Mouse (Mus musculus): ENCODE data around the gene Dscaml1. TPM values are rescaled to one million over a fixed set of nuclear protein-coding genes. Genes with fewer than 3 reads are reported as not detected.
A peak's percentile ranks its signal among the peaks of the same experiment; 100 is the strongest.

Dscaml1 gene
- polyA plus RNA-seq, 1 experiment from 2014 or later = 24.3 TPM

- Histone ChIP-seq H3K36me3 (ENCODE audit: control insufficient read depth, insufficient read depth, low read length) (no peaks in the 10 kb centered on the region), H3K9me3 (ENCODE audit: control insufficient read depth, low read length) (no peaks in the 10 kb centered on the region), H3K27me3 (ENCODE audit: control insufficient read depth, insufficient read depth, low read length) (no peaks in the 10 kb centered on the region), H3K4me1 (ENCODE audit: control insufficient read depth, insufficient read depth, low read length) (0 out of 2 replicates have a peak, but pooled peaks cover 3% of the 10 kb centered on the region), H3K27ac (ENCODE audit: low read depth, low read length) (no peak overlapping the region), H3K4me2 (ENCODE audit: low read depth, low read length) (peak overlapping the region; percentile 39; the same call in 1 of the 2 replicates), H3K9ac (replicated peaks; ENCODE audit: low read depth, low read length) (peak overlapping the region; percentile 25; the same call in 1 of the 2 replicates), H3K4me3 (ENCODE audit: low read depth, low read length) (no peak overlapping the region)
- ATAC-seq (ENCODE audit: low read depth) = peak; percentile 64
- 39% methylated on average over 33 of the region's 33 CpGs for WGBS
Observed at GRCm38 (mm10) chr9:45407706-45408675, 18.4 kb upstream of the Dscaml1 start.

GRCm38 (mm10) chr9:45410193-45410592 is 16.2 kb upstream of the Dscaml1 start:
- Histone ChIP-seq H3K36me3 (ENCODE audit: control insufficient read depth, insufficient read depth, low read length) (no peaks in the 10 kb centered on the region), H3K4me1 (ENCODE audit: control insufficient read depth, insufficient read depth, low read length) (0 out of 2 replicates have a peak, but pooled peaks cover 3% of the 10 kb centered on the region), H3K4me3 (ENCODE audit: low read depth, low read length) (no peak overlapping the region), H3K27me3 (ENCODE audit: control insufficient read depth, insufficient read depth, low read length) (no peaks in the 10 kb centered on the region), H3K9me3 (ENCODE audit: control insufficient read depth, low read length) (no peaks in the 10 kb centered on the region), H3K9ac (replicated peaks; ENCODE audit: low read depth, low read length) (no peak overlapping the region), H3K27ac (ENCODE audit: low read depth, low read length) (no peak overlapping the region), H3K4me2 (ENCODE audit: low read depth, low read length) (no peak overlapping the region)
- no peak for ATAC-seq (ENCODE audit: low read depth)
- WGBS = 89% methylated on average over 5 of the region's 5 CpGs

GRCm38 (mm10) chr9:45410614-45411013 is 15.8 kb upstream of the Dscaml1 start:
- no peaks in the 10 kb centered on the region for H3K36me3 ChIP-seq (ENCODE audit: control insufficient read depth, insufficient read depth, low read length)
- H3K9ac ChIP-seq (replicated peaks; ENCODE audit: low read depth, low read length) = no peak overlapping the region
- WGBS = 91% methylated on average over 2 of the region's 2 CpGs
- no peaks in the 10 kb centered on the region for H3K9me3 ChIP-seq (ENCODE audit: control insufficient read depth, low read length)
- H3K4me3 ChIP-seq (ENCODE audit: low read depth, low read length) = no peak overlapping the region
- no peak overlapping the region for H3K27ac ChIP-seq (ENCODE audit: low read depth, low read length)
- no peak overlapping the region for H3K4me2 ChIP-seq (ENCODE audit: low read depth, low read length)
- no peak for ATAC-seq (ENCODE audit: low read depth)
- no peaks in the 10 kb centered on the region for H3K27me3 ChIP-seq (ENCODE audit: control insufficient read depth, insufficient read depth, low read length)
- 0 out of 2 replicates have a peak, but pooled peaks cover 3% of the 10 kb centered on the region for H3K4me1 ChIP-seq (ENCODE audit: control insufficient read depth, insufficient read depth, low read length)

- Histone ChIP-seq H3K36me3 (ENCODE audit: control insufficient read depth, insufficient read depth, low read length) (no peaks in the 10 kb centered on the region), H3K9ac (replicated peaks; ENCODE audit: low read depth, low read length) (no peak overlapping the region)
- ATAC-seq (ENCODE audit: low read depth) = no peak
Observed at GRCm38 (mm10) chr9:45411111-45411510, 15.3 kb upstream of the Dscaml1 start.

GRCm38 (mm10) chr9:45411803-45412202 is 14.6 kb upstream of the Dscaml1 start:
- no peak overlapping the region for H3K4me3 ChIP-seq (ENCODE audit: low read depth, low read length)

More at GRCm38 (mm10) chr9:45411111-45411510, 15.3 kb upstream of the Dscaml1 start:
- 0 out of 2 replicates have a peak, but pooled peaks cover 3% of the 10 kb centered on the region for H3K4me1 ChIP-seq (ENCODE audit: control insufficient read depth, insufficient read depth, low read length)
- no peaks in the 10 kb centered on the region for H3K9me3 ChIP-seq (ENCODE audit: control insufficient read depth, low read length)
- 89% methylated on average over 3 of the region's 3 CpGs for WGBS
- no peak overlapping the region for H3K4me3 ChIP-seq (ENCODE audit: low read depth, low read length)
- no peak overlapping the region for H3K27ac ChIP-seq (ENCODE audit: low read depth, low read length)
- no peak overlapping the region for H3K4me2 ChIP-seq (ENCODE audit: low read depth, low read length)
- H3K27me3 ChIP-seq (ENCODE audit: control insufficient read depth, insufficient read depth, low read length) = no peaks in the 10 kb centered on the region

GRCm38 (mm10) chr9:45412287-45412686 is 14.1 kb upstream of the Dscaml1 start:
- H3K27ac ChIP-seq (ENCODE audit: low read depth, low read length) = no peak overlapping the region

More at GRCm38 (mm10) chr9:45411803-45412202, 14.6 kb upstream of the Dscaml1 start:
- Histone ChIP-seq H3K27ac (ENCODE audit: low read depth, low read length) (no peak overlapping the region), H3K9ac (replicated peaks; ENCODE audit: low read depth, low read length) (no peak overlapping the region), H3K9me3 (ENCODE audit: control insufficient read depth, low read length) (no peaks in the 10 kb centered on the region), H3K36me3 (ENCODE audit: control insufficient read depth, insufficient read depth, low read length) (no peaks in the 10 kb centered on the region), H3K4me2 (ENCODE audit: low read depth, low read length) (peak overlapping the region; percentile 19; the same call in 1 of the 2 replicates), H3K27me3 (ENCODE audit: control insufficient read depth, insufficient read depth, low read length) (no peaks in the 10 kb centered on the region), H3K4me1 (ENCODE audit: control insufficient read depth, insufficient read depth, low read length) (0 out of 2 replicates have a peak, but pooled peaks cover 3% of the 10 kb centered on the region)
- ATAC-seq (ENCODE audit: low read depth) = peak; percentile 68; the same call in 1 of the 2 replicates
- WGBS = 25% methylated on average over 7 of the region's 7 CpGs

GRCm38 (mm10) chr9:45412700-45413477 is 13.5 kb upstream of the Dscaml1 start:
- Histone ChIP-seq H3K27ac (ENCODE audit: low read depth, low read length) (no peak overlapping the region), H3K36me3 (ENCODE audit: control insufficient read depth, insufficient read depth, low read length) (no peaks in the 10 kb centered on the region), H3K27me3 (ENCODE audit: control insufficient read depth, insufficient read depth, low read length) (no peaks in the 10 kb centered on the region), H3K9me3 (ENCODE audit: control insufficient read depth, low read length) (no peaks in the 10 kb centered on the region), H3K4me1 (ENCODE audit: control insufficient read depth, insufficient read depth, low read length) (0 out of 2 replicates have a peak, but pooled peaks cover 3% of the 10 kb centered on the region), H3K9ac (replicated peaks; ENCODE audit: low read depth, low read length) (no peak overlapping the region), H3K4me2 (ENCODE audit: low read depth, low read length) (no peak overlapping the region), H3K4me3 (ENCODE audit: low read depth, low read length) (no peak overlapping the region)
- WGBS = 79% methylated on average over 4 of the region's 4 CpGs
- ATAC-seq (ENCODE audit: low read depth) = no peak

More at GRCm38 (mm10) chr9:45412287-45412686, 14.1 kb upstream of the Dscaml1 start:
- Histone ChIP-seq H3K4me3 (ENCODE audit: low read depth, low read length) (no peak overlapping the region), H3K9me3 (ENCODE audit: control insufficient read depth, low read length) (no peaks in the 10 kb centered on the region), H3K9ac (replicated peaks; ENCODE audit: low read depth, low read length) (no peak overlapping the region), H3K27me3 (ENCODE audit: control insufficient read depth, insufficient read depth, low read length) (no peaks in the 10 kb centered on the region), H3K36me3 (ENCODE audit: control insufficient read depth, insufficient read depth, low read length) (no peaks in the 10 kb centered on the region), H3K4me1 (ENCODE audit: control insufficient read depth, insufficient read depth, low read length) (0 out of 2 replicates have a peak, but pooled peaks cover 3% of the 10 kb centered on the region), H3K4me2 (ENCODE audit: low read depth, low read length) (peak overlapping the region; percentile 19; the same call in 1 of the 2 replicates)
- ATAC-seq (ENCODE audit: low read depth) = peak; percentile 45; the same call in 1 of the 2 replicates
- WGBS = 6% methylated on average over 10 of the region's 10 CpGs

- H3K9ac ChIP-seq (replicated peaks; ENCODE audit: low read depth, low read length) = no peak overlapping the region
- 60% methylated on average over 5 of the region's 5 CpGs for WGBS
- no peaks in the 10 kb centered on the region for H3K27me3 ChIP-seq (ENCODE audit: control insufficient read depth, insufficient read depth, low read length)
- ATAC-seq (ENCODE audit: low read depth) = no peak
- H3K9me3 ChIP-seq (ENCODE audit: control insufficient read depth, low read length) = no peaks in the 10 kb centered on the region
- no peak overlapping the region for H3K27ac ChIP-seq (ENCODE audit: low read depth, low read length)
- H3K4me1 ChIP-seq (ENCODE audit: control insufficient read depth, insufficient read depth, low read length) = 0 out of 2 replicates have a peak, but pooled peaks cover 3% of the 10 kb centered on the region
- H3K4me3 ChIP-seq (ENCODE audit: low read depth, low read length) = no peak overlapping the region
- no peak overlapping the region for H3K4me2 ChIP-seq (ENCODE audit: low read depth, low read length)
- H3K36me3 ChIP-seq (ENCODE audit: control insufficient read depth, insufficient read depth, low read length) = no peaks in the 10 kb centered on the region
Observed at GRCm38 (mm10) chr9:45413478-45414140, 12.8 kb upstream of the Dscaml1 start.
